Mouse (Mus musculus) macrophage (primary cell): ENCODE data around the gene Ldhal6b. TPM values are rescaled to one million over a fixed set of nuclear protein-coding genes. Genes with fewer than 3 reads are reported as not detected.

Source experiments
- H3K27ac ChIP-seq: fragments of 350-480 bp; formaldehyde crosslinking; 2 replicates; pipeline ENCODE4 v1.9.0; 2021
- H3K36me3 ChIP-seq: fragments of 350-480 bp; formaldehyde crosslinking; 2 replicates; pipeline ENCODE4 v1.9.0; 2021; ENCODE audit errors: inconsistent target
- H3K4me3 ChIP-seq: fragments of 350-480 bp; formaldehyde crosslinking; 2 replicates; pipeline ENCODE4 v1.9.0; 2021; ENCODE audit errors: inconsistent target
- H3K79me2 ChIP-seq: fragments of 350-480 bp; formaldehyde crosslinking; 2 replicates; pipeline ENCODE4 v1.9.0; 2021; ENCODE audit errors: inconsistent target
- WGBS: methylation state at CpG from one replicate; pipeline ENCODE4 v1.1.7; 2026; ENCODE audit warnings: inconsistent platforms; ENCODE audit not compliant: missing documents; 5-methylcytosine and 5-hydroxymethylcytosine counted together
- polyA plus RNA-seq: library from polyadenylated mRNA; stranded (reverse); fragments of 250-400 nt; gene quantifications from 3 replicates; pipeline ENCODE4 v1.2.4, GENCODE M21; 2018; ENCODE audit warnings: inconsistent platforms

Ldhal6b gene
- polyA plus RNA-seq, 1 experiment from 2014 or later, result 0.16 TPM

GRCm38 (mm10) chr17:5419771-5420518 lies 1.4 kb upstream of the Ldhal6b start:
- WGBS, result 94% methylated on average over 6 of the region's 6 CpGs
- Histone ChIP-seq H3K4me3 (no peak overlapping the region), H3K36me3 (peaks cover 32% of the 10 kb centered on the region)

GRCm38 (mm10) chr17:5419056-5419455 lies 489 bp upstream of the Ldhal6b start:
- H3K79me2 ChIP-seq, result peaks cover 6% of the 10 kb centered on the region; the same call in 1 of the 2 replicates
- 95% methylated on average over 9 of the region's 9 CpGs for WGBS
- H3K27ac ChIP-seq, result no peak overlapping the region
- H3K36me3 ChIP-seq, result peaks cover 32% of the 10 kb centered on the region
- H3K4me3 ChIP-seq, result no peak overlapping the region

More at GRCm38 (mm10) chr17:5419771-5420518, 1.4 kb upstream of the Ldhal6b start:
- H3K27ac ChIP-seq, result no peak overlapping the region
- peaks cover 9% of the 10 kb centered on the region; the same call in 1 of the 2 replicates for H3K79me2 ChIP-seq

GRCm38 (mm10) chr17:5416518-5416917 lies 2.0 kb downstream of the Ldhal6b start:
- no peaks in the 10 kb centered on the region for H3K79me2 ChIP-seq
- H3K27ac ChIP-seq, result no peak overlapping the region
- 96% methylated on average over 3 of the region's 3 CpGs for WGBS
- H3K36me3 ChIP-seq, result peaks cover 25% of the 10 kb centered on the region
- H3K4me3 ChIP-seq, result no peak overlapping the region

- H3K79me2 ChIP-seq, result no peaks in the 10 kb centered on the region
- 100% methylated on average over 3 of the region's 3 CpGs for WGBS
- H3K4me3 ChIP-seq, result no peak overlapping the region
- no peak overlapping the region for H3K27ac ChIP-seq
- peaks cover 29% of the 10 kb centered on the region for H3K36me3 ChIP-seq
These were observed 4.5 kb downstream of the Ldhal6b start for GRCm38 (mm10) chr17:5414041-5414440.

- Histone ChIP-seq H3K79me2 (no peaks in the 10 kb centered on the region), H3K4me3 (no peak overlapping the region), H3K27ac (no peak overlapping the region), H3K36me3 (peaks cover 22% of the 10 kb centered on the region)
- 92% methylated on average over 13 of the region's 13 CpGs for WGBS
These were observed 5.2 kb downstream of the Ldhal6b start for GRCm38 (mm10) chr17:5413350-5413749.

- no peak overlapping the region for H3K4me3 ChIP-seq
- H3K36me3 ChIP-seq, result peaks cover 16% of the 10 kb centered on the region
- H3K27ac ChIP-seq, result no peak overlapping the region
- no peaks in the 10 kb centered on the region for H3K79me2 ChIP-seq
- 93% methylated on average over 7 of the region's 7 CpGs for WGBS
These were observed 5.8 kb downstream of the Ldhal6b start for GRCm38 (mm10) chr17:5412740-5413139.

- 94% methylated on average over 8 of the region's 8 CpGs for whole genome bisulfite sequencing
- Histone ChIP-seq H3K36me3 (peaks cover 12% of the 10 kb centered on the region), H3K4me3 (no peak overlapping the region), H3K27ac (no peak overlapping the region), H3K79me2 (no peaks in the 10 kb centered on the region)
These were observed 6.3 kb downstream of the Ldhal6b start for GRCm38 (mm10) chr17:5412301-5412700.

GRCm38 (mm10) chr17:5411205-5411604 lies 7.4 kb downstream of the Ldhal6b start:
- H3K36me3 ChIP-seq, result peaks cover 12% of the 10 kb centered on the region
- H3K79me2 ChIP-seq, result no peaks in the 10 kb centered on the region
- no peak overlapping the region for H3K27ac ChIP-seq
- H3K4me3 ChIP-seq, result no peak overlapping the region
- WGBS, result 95% methylated on average over 17 of the region's 17 CpGs

GRCm38 (mm10) chr17:5410336-5410735 lies 8.2 kb downstream of the Ldhal6b start:
- H3K36me3 ChIP-seq, result peaks cover 12% of the 10 kb centered on the region
- no peak overlapping the region for H3K27ac ChIP-seq
- 90% methylated on average over 4 of the region's 4 CpGs for WGBS

GRCm38 (mm10) chr17:5407030-5407429 lies 11.5 kb downstream of the Ldhal6b start:
- no peaks in the 10 kb centered on the region for H3K79me2 ChIP-seq
- no peak overlapping the region for H3K4me3 ChIP-seq
- 74% methylated on average over 6 of the region's 6 CpGs for WGBS
- peaks cover 12% of the 10 kb centered on the region for H3K36me3 ChIP-seq
- no peak overlapping the region for H3K27ac ChIP-seq

More at GRCm38 (mm10) chr17:5410336-5410735, 8.2 kb downstream of the Ldhal6b start:
- H3K4me3 ChIP-seq, result no peak overlapping the region
- H3K79me2 ChIP-seq, result no peaks in the 10 kb centered on the region

GRCm38 (mm10) chr17:5406566-5406965 lies 12.0 kb downstream of the Ldhal6b start:
- Histone ChIP-seq H3K36me3 (peaks cover 12% of the 10 kb centered on the region), H3K4me3 (no peak overlapping the region), H3K27ac (no peak overlapping the region), H3K79me2 (no peaks in the 10 kb centered on the region)
- WGBS, result 27% methylated on average over 10 of the region's 10 CpGs

- no peak overlapping the region for H3K4me3 ChIP-seq
- H3K36me3 ChIP-seq, result no peaks in the 10 kb centered on the region
- no peaks in the 10 kb centered on the region for H3K79me2 ChIP-seq
- WGBS, result 87% methylated on average over 6 of the region's 6 CpGs
- no peak overlapping the region for H3K27ac ChIP-seq
These were observed 14.7 kb downstream of the Ldhal6b start for GRCm38 (mm10) chr17:5403885-5404284.

- H3K79me2 ChIP-seq, result no peaks in the 10 kb centered on the region
- no peak overlapping the region for H3K4me3 ChIP-seq
- no peaks in the 10 kb centered on the region for H3K36me3 ChIP-seq
- H3K27ac ChIP-seq, result no peak overlapping the region
- WGBS, result 57% methylated on average over 8 of the region's 8 CpGs
These were observed 15.9 kb downstream of the Ldhal6b start for GRCm38 (mm10) chr17:5402624-5403023.

GRCm38 (mm10) chr17:5402069-5402468 lies 16.5 kb downstream of the Ldhal6b start:
- Histone ChIP-seq H3K4me3 (no peak overlapping the region), H3K79me2 (no peaks in the 10 kb centered on the region), H3K27ac (no peak overlapping the region), H3K36me3 (no peaks in the 10 kb centered on the region)
- 12% methylated on average over 9 of the region's 9 CpGs for WGBS

- WGBS, result 88% methylated on average over 9 of the region's 10 CpGs
- no peak overlapping the region for H3K4me3 ChIP-seq
- no peaks in the 10 kb centered on the region for H3K79me2 ChIP-seq
- no peaks in the 10 kb centered on the region for H3K36me3 ChIP-seq
- no peak overlapping the region for H3K27ac ChIP-seq
These were observed 17.3 kb downstream of the Ldhal6b start for GRCm38 (mm10) chr17:5401288-5401687.
